Mouse (Mus musculus): ENCODE measurements around the gene Cox7a2l. TPM values are rescaled to one million over a fixed set of nuclear protein-coding genes. Genes with fewer than 3 reads are reported as not detected.

Cox7a2l gene
- polyA plus RNA-seq, 1 experiment from 2014 or later: 189 TPM

GRCm38 (mm10) chr17:83548501-83549233, 31.5 kb upstream of the Cox7a2l start:
- Histone ChIP-seq H3K27me3 (ENCODE audit: control insufficient read depth, insufficient read depth, low read length) (no peaks in the 10 kb centered on the region), H3K27ac (ENCODE audit: low read length) (no peak overlapping the region), H3K9me3 (ENCODE audit: control insufficient read depth, low read depth, low read length) (no peaks in the 10 kb centered on the region), H3K9ac (replicated peaks; ENCODE audit: low read depth, low read length) (no peak overlapping the region), H3K4me1 (ENCODE audit: control insufficient read depth, insufficient read depth, low read length) (no peaks in the 10 kb centered on the region), H3K36me3 (ENCODE audit: control insufficient read depth, insufficient read depth, low read length) (no peaks in the 10 kb centered on the region), H3K4me2 (replicated peaks; ENCODE audit: low read depth, low read length) (no peak overlapping the region), H3K4me3 (ENCODE audit: low read depth, low read length) (no peak overlapping the region)
- WGBS: 39% methylated on average over 12 of the region's 12 CpGs
- no peak for ATAC-seq (ENCODE audit: insufficient number of reproducible peaks, insufficient read depth, low FRiP score, low read depth)

GRCm38 (mm10) chr17:83547145-83547544, 30.0 kb upstream of the Cox7a2l start:
- WGBS: 46% methylated on average over 10 of the region's 10 CpGs
- no peak; the same call in 1 of the 2 replicates for ATAC-seq (ENCODE audit: insufficient number of reproducible peaks, insufficient read depth, low FRiP score, low read depth)
- no peaks in the 10 kb centered on the region for H3K27me3 ChIP-seq (ENCODE audit: control insufficient read depth, insufficient read depth, low read length)

GRCm38 (mm10) chr17:83545756-83546742, 28.9 kb upstream of the Cox7a2l start:
- H3K9ac ChIP-seq (replicated peaks; ENCODE audit: low read depth, low read length): no peak overlapping the region
- no peaks in the 10 kb centered on the region for H3K4me1 ChIP-seq (ENCODE audit: control insufficient read depth, insufficient read depth, low read length)
- WGBS: 12% methylated on average over 35 of the region's 35 CpGs

More at GRCm38 (mm10) chr17:83547145-83547544, 30.0 kb upstream of the Cox7a2l start:
- no peaks in the 10 kb centered on the region for H3K4me1 ChIP-seq (ENCODE audit: control insufficient read depth, insufficient read depth, low read length)
- H3K9me3 ChIP-seq (ENCODE audit: control insufficient read depth, low read depth, low read length): no peaks in the 10 kb centered on the region
- H3K27ac ChIP-seq (ENCODE audit: low read length): no peak overlapping the region
- no peaks in the 10 kb centered on the region for H3K36me3 ChIP-seq (ENCODE audit: control insufficient read depth, insufficient read depth, low read length)
- H3K4me2 ChIP-seq (replicated peaks; ENCODE audit: low read depth, low read length): no peak overlapping the region
- H3K4me3 ChIP-seq (ENCODE audit: low read depth, low read length): no peak overlapping the region
- H3K9ac ChIP-seq (replicated peaks; ENCODE audit: low read depth, low read length): no peak overlapping the region

GRCm38 (mm10) chr17:83545259-83545658, 28.1 kb upstream of the Cox7a2l start:
- ATAC-seq (ENCODE audit: insufficient number of reproducible peaks, insufficient read depth, low FRiP score, low read depth): no peak
- Histone ChIP-seq H3K4me3 (ENCODE audit: low read depth, low read length) (no peak overlapping the region), H3K4me1 (ENCODE audit: control insufficient read depth, insufficient read depth, low read length) (no peaks in the 10 kb centered on the region), H3K4me2 (replicated peaks; ENCODE audit: low read depth, low read length) (peak overlapping the region; percentile 41), H3K27ac (ENCODE audit: low read length) (no peak overlapping the region), H3K27me3 (ENCODE audit: control insufficient read depth, insufficient read depth, low read length) (no peaks in the 10 kb centered on the region), H3K9ac (replicated peaks; ENCODE audit: low read depth, low read length) (no peak overlapping the region), H3K9me3 (ENCODE audit: control insufficient read depth, low read depth, low read length) (no peaks in the 10 kb centered on the region), H3K36me3 (ENCODE audit: control insufficient read depth, insufficient read depth, low read length) (no peaks in the 10 kb centered on the region)
- 79% methylated on average over 6 of the region's 6 CpGs for WGBS

More at GRCm38 (mm10) chr17:83545756-83546742, 28.9 kb upstream of the Cox7a2l start:
- H3K27me3 ChIP-seq (ENCODE audit: control insufficient read depth, insufficient read depth, low read length): no peaks in the 10 kb centered on the region
- no peak overlapping the region for H3K27ac ChIP-seq (ENCODE audit: low read length)
- no peaks in the 10 kb centered on the region for H3K36me3 ChIP-seq (ENCODE audit: control insufficient read depth, insufficient read depth, low read length)
- peak overlapping the region; percentile 21; the same call in 1 of the 2 replicates for H3K4me3 ChIP-seq (ENCODE audit: low read depth, low read length)
- H3K9me3 ChIP-seq (ENCODE audit: control insufficient read depth, low read depth, low read length): no peaks in the 10 kb centered on the region
- H3K4me2 ChIP-seq (replicated peaks; ENCODE audit: low read depth, low read length): peak overlapping the region; percentile 41
- no peak for ATAC-seq (ENCODE audit: insufficient number of reproducible peaks, insufficient read depth, low FRiP score, low read depth)

- Histone ChIP-seq H3K9me3 (ENCODE audit: control insufficient read depth, low read depth, low read length) (no peaks in the 10 kb centered on the region), H3K27me3 (ENCODE audit: control insufficient read depth, insufficient read depth, low read length) (no peaks in the 10 kb centered on the region), H3K9ac (replicated peaks; ENCODE audit: low read depth, low read length) (no peak overlapping the region), H3K4me1 (ENCODE audit: control insufficient read depth, insufficient read depth, low read length) (no peaks in the 10 kb centered on the region), H3K27ac (ENCODE audit: low read length) (no peak overlapping the region), H3K4me2 (replicated peaks; ENCODE audit: low read depth, low read length) (no peak overlapping the region), H3K4me3 (ENCODE audit: low read depth, low read length) (no peak overlapping the region), H3K36me3 (ENCODE audit: control insufficient read depth, insufficient read depth, low read length) (no peaks in the 10 kb centered on the region)
- no peak for ATAC-seq (ENCODE audit: insufficient number of reproducible peaks, insufficient read depth, low FRiP score, low read depth)
- WGBS: 80% methylated on average over 2 of the region's 2 CpGs
Observed at GRCm38 (mm10) chr17:83542424-83542823, 25.3 kb upstream of the Cox7a2l start.

- H3K27me3 ChIP-seq (ENCODE audit: control insufficient read depth, insufficient read depth, low read length): no peaks in the 10 kb centered on the region
- WGBS: 71% methylated on average over 12 of the region's 12 CpGs
- H3K4me1 ChIP-seq (ENCODE audit: control insufficient read depth, insufficient read depth, low read length): no peaks in the 10 kb centered on the region
- H3K27ac ChIP-seq (ENCODE audit: low read length): no peak overlapping the region
- ATAC-seq (ENCODE audit: insufficient number of reproducible peaks, insufficient read depth, low FRiP score, low read depth): no peak
- no peaks in the 10 kb centered on the region for H3K36me3 ChIP-seq (ENCODE audit: control insufficient read depth, insufficient read depth, low read length)
- H3K4me3 ChIP-seq (ENCODE audit: low read depth, low read length): no peak overlapping the region
- no peak overlapping the region for H3K4me2 ChIP-seq (replicated peaks; ENCODE audit: low read depth, low read length)
- H3K9me3 ChIP-seq (ENCODE audit: control insufficient read depth, low read depth, low read length): no peaks in the 10 kb centered on the region
- no peak overlapping the region for H3K9ac ChIP-seq (replicated peaks; ENCODE audit: low read depth, low read length)
Observed at GRCm38 (mm10) chr17:83539262-83540037, 22.3 kb upstream of the Cox7a2l start.

- H3K4me2 ChIP-seq (replicated peaks; ENCODE audit: low read depth, low read length): no peak overlapping the region
- H3K36me3 ChIP-seq (ENCODE audit: control insufficient read depth, insufficient read depth, low read length): no peaks in the 10 kb centered on the region
- H3K27ac ChIP-seq (ENCODE audit: low read length): no peak overlapping the region
- no peaks in the 10 kb centered on the region for H3K9me3 ChIP-seq (ENCODE audit: control insufficient read depth, low read depth, low read length)
- WGBS: 32% methylated on average over 1 of the region's 1 CpGs
- no peak overlapping the region for H3K4me3 ChIP-seq (ENCODE audit: low read depth, low read length)
- no peaks in the 10 kb centered on the region for H3K27me3 ChIP-seq (ENCODE audit: control insufficient read depth, insufficient read depth, low read length)
- no peak for ATAC-seq (ENCODE audit: insufficient number of reproducible peaks, insufficient read depth, low FRiP score, low read depth)
- H3K9ac ChIP-seq (replicated peaks; ENCODE audit: low read depth, low read length): no peak overlapping the region
- H3K4me1 ChIP-seq (ENCODE audit: control insufficient read depth, insufficient read depth, low read length): no peaks in the 10 kb centered on the region
Observed at GRCm38 (mm10) chr17:83538694-83539093, 21.6 kb upstream of the Cox7a2l start.

GRCm38 (mm10) chr17:83538141-83538540, 21.0 kb upstream of the Cox7a2l start:
- H3K27ac ChIP-seq (ENCODE audit: low read length): no peak overlapping the region
- 69% methylated on average over 9 of the region's 9 CpGs for WGBS

More at GRCm38 (mm10) chr17:83538141-83538540, 21.0 kb upstream of the Cox7a2l start:
- Histone ChIP-seq H3K9ac (replicated peaks; ENCODE audit: low read depth, low read length) (no peak overlapping the region), H3K4me2 (replicated peaks; ENCODE audit: low read depth, low read length) (no peak overlapping the region), H3K27me3 (ENCODE audit: control insufficient read depth, insufficient read depth, low read length) (no peaks in the 10 kb centered on the region), H3K4me3 (ENCODE audit: low read depth, low read length) (no peak overlapping the region), H3K4me1 (ENCODE audit: control insufficient read depth, insufficient read depth, low read length) (no peaks in the 10 kb centered on the region), H3K36me3 (ENCODE audit: control insufficient read depth, insufficient read depth, low read length) (no peaks in the 10 kb centered on the region), H3K9me3 (ENCODE audit: control insufficient read depth, low read depth, low read length) (no peaks in the 10 kb centered on the region)
- no peak for ATAC-seq (ENCODE audit: insufficient number of reproducible peaks, insufficient read depth, low FRiP score, low read depth)
